8 mouse cellular contexts compared by ENCODE assay signal in the genomic region with DNA sequence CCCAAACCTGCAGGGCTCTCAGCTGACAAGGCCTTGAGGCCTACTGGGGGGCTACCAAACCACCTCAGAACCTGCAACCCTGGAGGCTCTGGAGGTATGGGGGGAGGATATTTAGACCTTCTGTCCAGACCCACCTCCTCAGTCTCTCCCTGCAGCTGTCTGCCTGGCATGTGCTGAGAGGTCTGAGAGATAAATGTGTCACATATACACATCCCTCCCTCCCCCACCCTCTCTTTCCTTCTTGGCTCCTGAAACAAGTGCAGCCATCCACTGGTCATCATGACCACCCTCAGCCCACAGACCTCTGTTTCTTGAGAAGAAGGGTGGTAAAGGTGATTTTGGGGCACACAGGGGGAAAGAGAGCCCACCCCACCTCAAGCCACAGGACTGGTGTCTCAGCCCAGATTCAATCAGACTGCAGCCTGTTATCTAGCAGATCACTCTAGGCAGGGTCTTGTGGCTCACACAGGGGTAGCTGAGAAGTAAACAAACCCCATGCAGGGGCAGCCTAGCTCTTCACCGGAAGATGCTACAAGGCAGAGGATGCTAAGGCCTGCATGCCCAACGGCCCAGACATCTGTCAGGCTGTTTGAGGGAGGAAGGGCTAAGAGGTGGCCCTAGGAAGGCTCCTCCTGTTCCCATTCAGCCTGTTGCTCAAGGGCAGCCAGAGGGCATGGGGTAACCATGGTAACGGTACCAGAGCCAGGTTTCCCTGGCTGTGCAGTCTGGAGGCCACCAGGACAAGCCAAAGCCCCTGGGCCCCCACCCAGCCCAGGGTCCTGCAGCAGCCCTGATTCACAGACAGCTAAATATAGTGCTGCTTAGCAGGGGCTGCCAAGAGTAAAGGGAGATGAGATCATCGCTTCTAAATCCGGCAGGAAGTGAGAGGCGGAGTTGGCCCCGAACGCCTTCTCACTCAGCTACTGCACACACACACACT. TPM values are rescaled to one million over a fixed set of nuclear protein-coding genes. Genes with fewer than 3 reads are reported as not detected.
DNase-seq lines count a peak whose midpoint lies in the region; ATAC-seq lines count a peak whose summit lies in the region.

No protein-coding gene starts in this region.

- no peak overlapping the region; the same call in 1 of the 2 replicates for H3K9ac ChIP-seq in liver, embryonic 16.5 days (ENCODE audit: low read depth, low read length)
- H3K9ac ChIP-seq in neural tube, embryonic 12.5 days = 0 out of 2 replicates have a peak overlapping the region, but pooled peaks have one; percentile 3

- 4% methylated on average over 8 of the region's 8 CpGs for WGBS in liver, embryonic 16.5 days (ENCODE audit: insufficient replicate concordance)
- WGBS in neural tube, embryonic 12.5 days = 10% methylated on average over 8 of the region's 8 CpGs

- no peak overlapping the region for H3K4me3 ChIP-seq in liver, embryonic 16.5 days (ENCODE audit: low read depth, low read length)
- no peak overlapping the region for H3K4me3 ChIP-seq in neural tube, embryonic 12.5 days

- DNase-seq in Muller cell, postnatal 12 days (ENCODE audit: inconsistent ontology term) = peak; percentile 94
- peak; percentile 80 for DNase-seq in cerebellum, adult 8-10 months
- DNase-seq in heart, postnatal 4 days = peak; percentile 91
- peak; percentile 79 to 90 for DNase-seq in layer of hippocampus, adult 18-20 months (ENCODE audit: low spot score in 2 of 2)
- DNase-seq in testis, postnatal 10 days (ENCODE audit: low spot score) = peak; percentile 66

- H3K36me3 ChIP-seq in liver, embryonic 16.5 days (ENCODE audit: control insufficient read depth, insufficient read depth) = no peaks in the 10 kb centered on the region
- no peaks in the 10 kb centered on the region for H3K36me3 ChIP-seq in neural tube, embryonic 12.5 days

- peak overlapping the region; percentile 51 for H3K27ac ChIP-seq in liver, embryonic 16.5 days (ENCODE audit: low read length)
- 0 out of 2 replicates have a peak overlapping the region, but pooled peaks have one; percentile 8 for H3K27ac ChIP-seq in neural tube, embryonic 12.5 days

- peaks cover 8% of the 10 kb centered on the region for H3K4me1 ChIP-seq in liver, embryonic 16.5 days (ENCODE audit: control insufficient read depth, low read depth, low read length)
- peaks cover 16% of the 10 kb centered on the region for H3K4me1 ChIP-seq in neural tube, embryonic 12.5 days

- ATAC-seq in frontal cortex, adult (ENCODE audit: low TSS enrichment) = peak; percentile 56
- peak; percentile 46 for ATAC-seq in liver, embryonic 16.5 days (ENCODE audit: low read depth)
- peak; percentile 63 for ATAC-seq in neural tube, embryonic 12.5 days (ENCODE audit: low FRiP score, low read depth)

- H3K4me2 ChIP-seq in liver, embryonic 16.5 days (ENCODE audit: low read depth, low read length) = no peak overlapping the region
- peak overlapping the region; percentile 18; the same call in 1 of the 2 replicates for H3K4me2 ChIP-seq in neural tube, embryonic 12.5 days (replicated peaks)

- no peaks in the 10 kb centered on the region for H3K9me3 ChIP-seq in liver, embryonic 16.5 days (replicated peaks; ENCODE audit: control insufficient read depth, low read length)
- H3K9me3 ChIP-seq in neural tube, embryonic 12.5 days = no peaks in the 10 kb centered on the region

- H3K27me3 ChIP-seq in liver, embryonic 16.5 days (ENCODE audit: control insufficient read depth, insufficient read depth, low read depth, low read length) = no peaks in the 10 kb centered on the region
- H3K27me3 ChIP-seq in neural tube, embryonic 12.5 days (replicated peaks) = peaks cover 13% of the 10 kb centered on the region; the same call in 1 of the 2 replicates

RNA-seq across cellular contexts. Expression of a gene that starts 44.6 kb away (rescaled TPM):
- 10 to 100 TPM; 92.8 to 94.5 TPM for total RNA-seq in heart, postnatal 4 days (2021)
- 10 to 100 TPM; 69.3 to 71.0 TPM for total RNA-seq in layer of hippocampus, adult 18-20 months (2021)
- 16.8 and 17.7 TPM in 2 replicates for polyA plus RNA-seq in liver, embryonic 16.5 days (2015; fragmentation: Nextera tagmentation; extraction: Ambion mirVana)
- polyA plus RNA-seq in neural tube, embryonic 12.5 days (2016; fragmentation: Nextera tagmentation; extraction: Ambion mirVana) = 59.0 and 62.1 TPM in 2 replicates

RNA-seq across cellular contexts. Expression of a gene that starts 50.2 kb away (rescaled TPM):
- not detected for total RNA-seq in heart, postnatal 4 days (2021)
- 1 to 10 TPM; 1.9 to 3.4 TPM for total RNA-seq in layer of hippocampus, adult 18-20 months (2021)
- 0.48 and 0.57 TPM in 2 replicates for polyA plus RNA-seq in liver, embryonic 16.5 days (2015; fragmentation: Nextera tagmentation; extraction: Ambion mirVana)
- polyA plus RNA-seq in neural tube, embryonic 12.5 days (2016; fragmentation: Nextera tagmentation; extraction: Ambion mirVana) = 1.4 and 2.0 TPM in 2 replicates
